Mouse (Mus musculus): ENCODE results near the gene Gm11238.
"Not testable (repeated sequence)": the region's sequence is repeated elsewhere in the genome, so short reads cannot be mapped to it uniquely, and the experiment has no call there.

The Gm11238 gene

DNA sequence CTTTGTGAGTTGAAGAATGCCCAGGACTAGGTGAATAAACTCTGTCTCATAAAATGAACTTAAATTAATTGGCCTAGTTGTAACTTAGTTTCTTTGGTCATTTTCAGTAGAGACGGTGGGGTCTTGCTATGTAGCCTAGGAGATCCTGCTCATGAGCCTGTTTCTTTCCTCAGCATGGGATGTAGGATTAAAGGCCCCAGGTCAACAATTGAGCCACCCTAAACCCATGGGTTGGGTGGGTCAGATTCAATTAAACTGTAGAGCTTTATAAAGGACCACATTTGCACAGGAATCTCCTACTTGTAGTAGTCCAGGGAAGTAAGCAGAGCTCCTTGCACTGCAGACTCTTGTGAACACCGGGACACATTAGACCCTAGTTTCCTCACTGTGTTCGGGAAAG lies at the start of gene Gm11238:
Gene Gm11238 (plus strand): TSS at position 301 of the 400 bp plus-strand sequence.
- DNase-seq = not testable (repeated sequence)

DNA sequence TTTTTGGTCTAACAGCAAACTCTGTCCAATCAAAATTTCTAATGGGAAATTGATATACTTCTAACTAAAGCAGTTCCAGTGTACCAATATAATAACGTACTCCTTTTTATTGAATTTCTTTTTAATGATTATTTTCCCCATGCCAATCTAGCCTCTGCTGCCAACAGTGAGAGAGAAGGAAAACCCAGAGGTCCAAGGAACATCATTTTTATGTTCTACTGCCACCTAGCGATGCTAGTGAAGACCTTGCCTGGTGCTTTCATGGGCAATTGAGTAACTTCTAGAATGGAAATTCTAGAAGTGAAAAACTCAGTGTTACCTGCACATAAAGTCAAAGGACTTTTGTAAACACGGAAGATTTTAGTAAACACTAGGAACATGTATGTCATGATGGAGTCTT lies 8.4 kb upstream of the Gm11238 start:
- no peak for DNase-seq

DNA sequence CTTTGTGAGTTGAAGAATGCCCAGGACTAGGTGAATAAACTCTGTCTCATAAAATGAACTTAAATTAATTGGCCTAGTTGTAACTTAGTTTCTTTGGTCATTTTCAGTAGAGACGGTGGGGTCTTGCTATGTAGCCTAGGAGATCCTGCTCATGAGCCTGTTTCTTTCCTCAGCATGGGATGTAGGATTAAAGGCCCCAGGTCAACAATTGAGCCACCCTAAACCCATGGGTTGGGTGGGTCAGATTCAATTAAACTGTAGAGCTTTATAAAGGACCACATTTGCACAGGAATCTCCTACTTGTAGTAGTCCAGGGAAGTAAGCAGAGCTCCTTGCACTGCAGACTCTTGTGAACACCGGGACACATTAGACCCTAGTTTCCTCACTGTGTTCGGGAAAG lies 15.0 kb downstream of the Gm11238 start, which contains the start of gene Gm11237:
Gene Gm11237 (plus strand): TSS at position 301 of the 400 bp plus-strand sequence.
- DNase-seq = not testable (repeated sequence)

DNA sequence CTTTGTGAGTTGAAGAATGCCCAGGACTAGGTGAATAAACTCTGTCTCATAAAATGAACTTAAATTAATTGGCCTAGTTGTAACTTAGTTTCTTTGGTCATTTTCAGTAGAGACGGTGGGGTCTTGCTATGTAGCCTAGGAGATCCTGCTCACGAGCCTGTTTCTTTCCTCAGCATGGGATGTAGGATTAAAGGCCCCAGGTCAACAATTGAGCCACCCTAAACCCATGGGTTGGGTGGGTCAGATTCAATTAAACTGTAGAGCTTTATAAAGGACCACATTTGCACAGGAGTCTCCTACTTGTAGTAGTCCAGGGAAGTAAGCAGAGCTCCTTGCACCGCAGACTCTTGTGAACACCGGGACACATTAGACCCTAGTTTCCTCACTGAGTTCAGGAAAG lies 30.1 kb downstream of the Gm11238 start, which contains the start of gene Gm11236:
Gene Gm11236 (plus strand): TSS at position 301 of the 400 bp plus-strand sequence.
- not testable (repeated sequence) for DNase-seq

DNA sequence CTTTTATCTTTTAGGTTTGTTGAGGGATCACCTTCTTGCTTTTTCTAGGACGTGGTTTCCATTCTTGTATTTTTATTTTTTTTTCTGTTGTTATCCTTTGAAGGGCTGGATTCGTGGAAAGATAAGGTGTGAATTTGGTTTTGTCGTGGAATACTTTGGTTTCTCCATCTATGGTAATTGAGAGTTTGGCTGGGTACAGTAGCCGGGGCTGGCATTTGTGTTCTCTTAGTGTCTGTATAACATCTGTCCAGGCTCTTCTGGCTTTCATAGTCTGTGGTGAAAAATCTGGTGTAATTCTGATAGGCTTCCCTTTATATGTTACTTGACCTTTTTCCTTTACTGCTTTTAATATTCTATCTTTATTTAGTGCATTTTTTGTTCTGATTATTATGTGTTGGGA lies 54.2 kb downstream of the Gm11238 start:
- not testable (repeated sequence) for DNase-seq

DNA sequence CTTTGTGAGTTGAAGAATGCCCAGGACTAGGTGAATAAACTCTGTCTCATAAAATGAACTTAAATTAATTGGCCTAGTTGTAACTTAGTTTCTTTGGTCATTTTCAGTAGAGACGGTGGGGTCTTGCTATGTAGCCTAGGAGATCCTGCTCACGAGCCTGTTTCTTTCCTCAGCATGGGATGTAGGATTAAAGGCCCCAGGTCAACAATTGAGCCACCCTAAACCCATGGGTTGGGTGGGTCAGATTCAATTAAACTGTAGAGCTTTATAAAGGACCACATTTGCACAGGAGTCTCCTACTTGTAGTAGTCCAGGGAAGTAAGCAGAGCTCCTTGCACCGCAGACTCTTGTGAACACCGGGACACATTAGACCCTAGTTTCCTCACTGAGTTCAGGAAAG lies 60.4 kb downstream of the Gm11238 start, which contains the start of gene Gm11239:
Gene Gm11239 (plus strand): TSS at position 301 of the 400 bp plus-strand sequence.
- DNase-seq = not testable (repeated sequence)

DNA sequence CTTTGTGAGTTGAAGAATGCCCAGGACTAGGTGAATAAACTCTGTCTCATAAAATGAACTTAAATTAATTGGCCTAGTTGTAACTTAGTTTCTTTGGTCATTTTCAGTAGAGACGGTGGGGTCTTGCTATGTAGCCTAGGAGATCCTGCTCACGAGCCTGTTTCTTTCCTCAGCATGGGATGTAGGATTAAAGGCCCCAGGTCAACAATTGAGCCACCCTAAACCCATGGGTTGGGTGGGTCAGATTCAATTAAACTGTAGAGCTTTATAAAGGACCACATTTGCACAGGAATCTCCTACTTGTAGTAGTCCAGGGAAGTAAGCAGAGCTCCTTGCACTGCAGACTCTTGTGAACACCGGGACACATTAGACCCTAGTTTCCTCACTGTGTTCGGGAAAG lies 75.5 kb downstream of the Gm11238 start, which contains the start of gene Gm428:
Gene Gm428 (plus strand): TSS at position 301 of the 400 bp plus-strand sequence.
- not testable (repeated sequence) for DNase-seq
